Mouse (Mus musculus): Measurements from ENCODE around the gene Omt2b.
"Not testable (repeated sequence)": the region's sequence is repeated elsewhere in the genome, so short reads cannot be mapped to it uniquely, and the experiment has no call there.

Gene Omt2b

GRCm38 (mm10) chr9:78351504-78352220, 24.3 kb downstream of the Omt2b start:
- no peak for DNase-seq (ENCODE audit: low read depth in 1 of 2, low spot score in 2 of 2)

- no peak for DNase-seq (ENCODE audit: low read depth in 1 of 2, low spot score in 2 of 2)
These were observed 27.5 kb downstream of the Omt2b start for GRCm38 (mm10) chr9:78354665-78355578.

GRCm38 (mm10) chr9:78355611-78356010, 28.2 kb downstream of the Omt2b start, which contains the start of gene Gsta2:
Gsta2 (minus strand) TSS chr9:78355788.
- no peak for DNase-seq (ENCODE audit: low read depth in 1 of 2, low spot score in 2 of 2)

GRCm38 (mm10) chr9:78358053-78358452, 30.7 kb downstream of the Omt2b start:
- DNase-seq (ENCODE audit: low read depth in 1 of 2, low spot score in 2 of 2) = no peak

- no peak for DNase-seq (ENCODE audit: low read depth in 1 of 2, low spot score in 2 of 2)
These were observed 32.5 kb downstream of the Omt2b start for GRCm38 (mm10) chr9:78359750-78360483.

GRCm38 (mm10) chr9:78360484-78360872, 33.1 kb downstream of the Omt2b start:
- DNase-seq (ENCODE audit: low read depth in 1 of 2, low spot score in 2 of 2) = no peak

- no peak for DNase-seq (ENCODE audit: low read depth in 1 of 2, low spot score in 2 of 2)
These were observed 36.0 kb downstream of the Omt2b start for GRCm38 (mm10) chr9:78363374-78363773.

- DNase-seq (ENCODE audit: low read depth in 1 of 2, low spot score in 2 of 2) = no peak
These were observed 37.3 kb downstream of the Omt2b start for GRCm38 (mm10) chr9:78364701-78365100.

GRCm38 (mm10) chr9:78365850-78366544, 38.6 kb downstream of the Omt2b start:
- DNase-seq (ENCODE audit: low read depth in 1 of 2, low spot score in 2 of 2) = no peak

- not testable (repeated sequence) for DNase-seq (ENCODE audit: low read depth in 1 of 2, low spot score in 2 of 2)
These were observed 40.6 kb downstream of the Omt2b start, which contains the start of gene Dppa5a for GRCm38 (mm10) chr9:78367959-78368358. Dppa5a (minus strand) TSS chr9:78368177.

GRCm38 (mm10) chr9:78368671-78369293, 41.4 kb downstream of the Omt2b start:
- no peak for DNase-seq (ENCODE audit: low read depth in 1 of 2, low spot score in 2 of 2)

- no peak for DNase-seq (ENCODE audit: low read depth in 1 of 2, low spot score in 2 of 2)
These were observed 42.0 kb downstream of the Omt2b start for GRCm38 (mm10) chr9:78369349-78369748.

- DNase-seq (ENCODE audit: low read depth in 1 of 2, low spot score in 2 of 2) = no peak
These were observed 42.4 kb downstream of the Omt2b start for GRCm38 (mm10) chr9:78369786-78370185.

- DNase-seq (ENCODE audit: low read depth in 1 of 2, low spot score in 2 of 2) = no peak
These were observed 44.1 kb downstream of the Omt2b start for GRCm38 (mm10) chr9:78371441-78371840.

- no peak for DNase-seq (ENCODE audit: low read depth in 1 of 2, low spot score in 2 of 2)
These were observed 45.6 kb downstream of the Omt2b start for GRCm38 (mm10) chr9:78372827-78373504.

GRCm38 (mm10) chr9:78374397-78374796, 47.0 kb downstream of the Omt2b start:
- DNase-seq (ENCODE audit: low read depth in 1 of 2, low spot score in 2 of 2) = no peak

- DNase-seq (ENCODE audit: low read depth in 1 of 2, low spot score in 2 of 2) = no peak
These were observed 47.5 kb downstream of the Omt2b start for GRCm38 (mm10) chr9:78374885-78375389.

GRCm38 (mm10) chr9:78375486-78375885, 48.1 kb downstream of the Omt2b start:
- DNase-seq (ENCODE audit: low read depth in 1 of 2, low spot score in 2 of 2) = no peak

- no peak for DNase-seq (ENCODE audit: low read depth in 1 of 2, low spot score in 2 of 2)
These were observed 50.2 kb downstream of the Omt2b start for GRCm38 (mm10) chr9:78377546-78377945.

Measured in monocyte, adult 2 months (primary cell).